Mouse (Mus musculus) neural tube, embryonic 15.5 days (tissue): ENCODE results near the gene P4hb. TPM values are rescaled to one million over a fixed set of nuclear protein-coding genes. Genes with fewer than 3 reads are reported as not detected.

Source experiments
- ATAC-seq: fragments of 200-750 bp; cut with Nextera tagmentation; 2 replicates; pipeline ENCODE4 v1.8.0; 2017; ENCODE audit warnings: mild to moderate bottlenecking, moderate TSS enrichment, moderate library complexity; ENCODE audit not compliant: low FRiP score
- H3K27ac ChIP-seq: fragments of 300-500 bp; sonication (generic); replicated peaks from 2 replicates; pipeline ENCODE4 v1.5.1; 2015; ENCODE audit warnings: mild to moderate bottlenecking, inconsistent platforms
- H3K27me3 ChIP-seq: fragments of 300-500 bp; sonication (generic); replicated peaks from 2 replicates; pipeline ENCODE4 v1.6.1; 2015; ENCODE audit warnings: inconsistent platforms
- H3K36me3 ChIP-seq: fragments of 300-500 bp; sonication (generic); 2 replicates; pipeline ENCODE4 v1.6.1; 2015; ENCODE audit warnings: inconsistent platforms
- H3K4me1 ChIP-seq: fragments of 300-500 bp; sonication (generic); 2 replicates; pipeline ENCODE4 v1.6.1; 2015; ENCODE audit warnings: inconsistent platforms
- H3K4me2 ChIP-seq: fragments of 300-500 bp; sonication (generic); 2 replicates; pipeline ENCODE4 v1.6.1; 2015; ENCODE audit warnings: inconsistent platforms, mild to moderate bottlenecking, moderate library complexity
- H3K4me3 ChIP-seq: fragments of 300-500 bp; sonication (generic); replicated peaks from 2 replicates; pipeline ENCODE4 v1.5.1; 2015; ENCODE audit warnings: mild to moderate bottlenecking, inconsistent platforms
- H3K9ac ChIP-seq: fragments of 300-500 bp; sonication (generic); replicated peaks from 2 replicates; pipeline ENCODE4 v1.6.1; 2015; ENCODE audit warnings: mild to moderate bottlenecking, inconsistent platforms
- H3K9me3 ChIP-seq: fragments of 300-500 bp; sonication (generic); replicated peaks from 2 replicates; pipeline ENCODE4 v1.6.1; 2016; ENCODE audit warnings: inconsistent platforms
- WGBS: fragments of 180-500 bp; shearing (Covaris S2); methylation state at CpG from one replicate; pipeline ENCODE4 v1.1.7; 2015; ENCODE audit warnings: mixed read lengths; 5-methylcytosine and 5-hydroxymethylcytosine counted together
- polyA plus RNA-seq: library from polyadenylated mRNA; unstranded; fragments of >200 nt; fragmentation: Nextera tagmentation; extraction: Ambion mirVana; gene quantifications from 2 replicates; pipeline ENCODE4 v1.2.1, GENCODE M21; 2015

P4hb gene
- polyA plus RNA-seq, 1 experiment from 2014 or later = 282 TPM

DNA sequence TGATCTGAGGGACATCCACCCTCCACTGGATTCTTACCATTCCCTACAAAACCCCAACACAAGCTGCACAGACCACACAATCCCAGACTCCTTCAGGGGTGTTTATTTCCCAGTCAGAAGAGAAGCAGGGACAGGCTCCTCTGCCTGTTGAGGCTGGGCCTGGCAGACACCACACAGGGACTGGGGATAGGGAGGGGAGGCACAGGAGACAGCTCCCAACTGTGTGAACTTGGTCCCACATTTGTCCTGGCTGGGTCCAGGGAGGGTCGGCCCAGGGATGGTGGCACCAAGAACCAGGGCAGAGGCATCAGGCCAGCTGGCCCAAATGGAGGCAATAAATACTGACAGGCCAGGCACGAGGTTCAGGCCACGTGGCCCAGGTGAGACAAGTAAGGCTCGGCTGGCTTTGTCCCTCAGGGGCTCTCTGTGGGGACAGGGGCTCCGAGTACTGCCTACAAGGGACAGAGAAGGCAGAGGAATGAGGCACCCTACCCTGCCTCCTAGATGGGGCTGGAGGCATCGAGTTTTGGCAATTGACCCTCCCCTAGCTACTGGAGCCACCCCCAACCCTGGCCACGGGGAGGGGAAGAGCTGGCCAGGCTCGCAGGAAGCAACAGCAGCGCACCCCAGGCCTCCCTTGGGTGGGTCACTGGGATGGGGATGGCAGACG is 5.1 kb upstream of the P4hb start:
- peaks cover 25% of the 10 kb centered on the region for H3K36me3 ChIP-seq
- peaks cover 41% of the 10 kb centered on the region for H3K4me1 ChIP-seq
- no peaks in the 10 kb centered on the region for H3K27me3 ChIP-seq
- H3K9me3 ChIP-seq = no peaks in the 10 kb centered on the region
- H3K4me2 ChIP-seq = no peak overlapping the region
- no peak overlapping the region for H3K4me3 ChIP-seq
- 84% methylated on average over 10 of the region's 10 CpGs for WGBS
- ATAC-seq = no peak
- H3K27ac ChIP-seq = no peak overlapping the region
- 0 out of 2 replicates have a peak overlapping the region, but pooled peaks have one; percentile 7 for H3K9ac ChIP-seq

DNA sequence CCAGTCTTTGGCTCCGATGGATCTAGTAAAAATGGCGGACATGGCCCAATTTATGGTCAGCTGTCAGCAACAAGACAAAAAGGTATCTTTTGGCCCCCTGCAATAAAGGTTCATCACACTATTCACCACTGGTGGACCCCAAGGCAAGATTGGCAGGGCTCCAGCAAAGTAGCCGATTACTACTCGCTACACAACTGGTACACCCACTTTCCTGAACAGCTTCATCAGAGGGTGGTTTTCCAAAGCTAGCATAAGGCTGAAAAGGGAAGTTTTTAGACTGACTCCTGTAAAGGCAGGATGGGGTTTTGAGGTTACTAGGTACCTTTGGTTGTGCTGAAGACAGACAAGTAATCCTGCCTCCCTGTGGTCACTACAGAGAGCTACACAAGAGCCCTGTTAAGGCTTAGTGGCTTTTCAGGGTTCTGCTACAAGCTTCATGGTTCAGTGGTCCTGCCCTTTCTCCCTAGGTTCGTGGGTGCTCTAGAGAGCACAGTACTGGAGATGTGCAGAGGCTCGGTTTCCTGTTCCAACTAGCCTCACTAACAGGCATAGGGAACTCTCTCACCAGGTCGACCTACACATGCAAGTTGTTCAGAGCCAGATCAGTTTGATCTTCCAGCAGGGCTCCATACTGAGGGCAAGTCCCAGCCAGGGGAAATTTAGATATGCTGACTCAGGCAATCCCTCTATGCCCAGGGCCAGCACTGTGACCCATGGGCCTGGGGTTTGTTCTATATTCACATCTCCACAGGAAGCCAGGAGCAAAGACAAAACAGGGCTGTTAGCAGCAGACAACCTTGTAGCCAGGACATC is 4.4 kb upstream of the P4hb start:
- peaks cover 25% of the 10 kb centered on the region for H3K36me3 ChIP-seq

DNA sequence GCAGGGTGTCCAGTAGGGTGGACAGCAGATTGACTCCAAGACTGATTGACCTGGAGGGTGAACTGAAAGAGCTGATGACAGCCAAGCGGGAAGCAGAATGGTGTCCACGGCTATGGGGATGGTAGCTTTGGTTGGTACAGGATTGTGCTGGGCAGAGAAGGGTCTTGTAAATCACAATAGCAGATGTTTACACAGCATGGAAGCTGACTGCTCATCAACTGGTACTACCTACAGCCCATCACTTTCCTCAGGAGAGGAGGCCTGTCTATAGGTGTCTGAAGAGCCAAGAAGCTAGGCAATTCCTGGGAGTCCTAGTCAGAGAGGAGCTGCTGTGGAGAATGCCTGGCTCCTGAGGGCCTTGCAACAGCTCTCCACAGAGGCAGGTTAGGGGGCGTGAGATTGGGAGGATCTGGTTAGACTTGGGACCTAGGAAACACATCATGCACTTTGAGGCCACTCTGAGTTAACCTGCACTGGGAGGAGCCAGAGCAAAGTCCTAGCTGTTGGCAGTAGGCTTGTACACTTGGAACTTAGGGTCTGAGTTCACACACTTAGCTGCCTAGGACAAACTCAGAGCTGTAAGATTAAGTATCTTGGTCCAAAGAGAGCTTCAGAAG is 3.4 kb upstream of the P4hb start:
- no peaks in the 10 kb centered on the region for H3K9me3 ChIP-seq
- H3K4me3 ChIP-seq = no peak overlapping the region
- ATAC-seq = no peak
- H3K4me2 ChIP-seq = no peak overlapping the region
- no peak overlapping the region for H3K27ac ChIP-seq
- no peaks in the 10 kb centered on the region for H3K27me3 ChIP-seq
- peaks cover 39% of the 10 kb centered on the region for H3K4me1 ChIP-seq
- 90% methylated on average over 3 of the region's 3 CpGs for WGBS
- no peak overlapping the region for H3K9ac ChIP-seq
- H3K36me3 ChIP-seq = peaks cover 25% of the 10 kb centered on the region

More for the DNA sequence above, 4.4 kb upstream of the P4hb start:
- Histone ChIP-seq H3K4me3 (no peak overlapping the region), H3K9ac (0 out of 2 replicates have a peak overlapping the region, but pooled peaks have one; percentile 7), H3K4me2 (no peak overlapping the region), H3K4me1 (peaks cover 41% of the 10 kb centered on the region), H3K27me3 (no peaks in the 10 kb centered on the region), H3K9me3 (no peaks in the 10 kb centered on the region), H3K27ac (peak overlapping the region; percentile 18; the same call in 1 of the 2 replicates)
- no peak for ATAC-seq
- 83% methylated on average over 7 of the region's 7 CpGs for WGBS

DNA sequence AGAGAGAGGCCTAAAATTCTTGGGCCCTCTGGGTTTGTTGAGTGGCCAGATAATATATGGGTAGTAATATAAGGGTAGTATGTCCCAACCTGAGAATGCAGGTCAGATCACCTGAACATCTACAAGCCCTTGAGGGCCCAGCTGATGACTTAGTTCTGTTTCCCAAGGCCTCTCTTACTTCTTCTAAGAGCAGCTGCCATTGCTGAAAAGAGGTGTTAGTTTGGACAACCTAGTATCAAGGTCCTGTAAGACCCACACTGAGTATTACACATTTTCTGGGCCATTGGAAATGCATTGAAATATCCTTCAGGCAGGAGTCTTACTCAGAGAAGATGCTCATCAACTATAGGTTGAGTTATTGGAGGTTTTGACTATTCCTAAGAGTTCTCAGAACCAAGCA is 2.9 kb upstream of the P4hb start:
- Histone ChIP-seq H3K27me3 (no peaks in the 10 kb centered on the region), H3K36me3 (peaks cover 31% of the 10 kb centered on the region), H3K4me1 (peaks cover 44% of the 10 kb centered on the region), H3K9me3 (no peaks in the 10 kb centered on the region), H3K27ac (no peak overlapping the region), H3K4me3 (no peak overlapping the region), H3K4me2 (no peak overlapping the region), H3K9ac (no peak overlapping the region)
- ATAC-seq = no peak

DNA sequence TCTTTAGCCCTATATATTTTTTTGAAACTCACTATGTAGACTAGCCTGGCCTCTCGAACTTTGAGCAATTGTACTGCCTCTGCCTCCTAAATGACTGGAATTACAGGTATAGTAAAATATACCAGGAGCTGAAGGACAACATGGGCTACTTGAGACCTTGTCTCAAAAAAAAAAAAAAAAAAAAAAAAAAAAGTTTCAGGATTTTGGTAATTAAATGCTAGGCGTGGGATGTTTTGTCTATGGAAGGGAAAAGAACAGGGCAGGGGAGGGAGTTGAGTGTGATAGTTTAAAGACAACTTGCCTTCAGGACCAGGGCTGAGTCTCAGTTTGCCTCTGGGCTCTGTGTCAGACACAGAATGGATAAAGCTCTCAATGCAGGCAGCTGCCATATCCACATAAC is 2.0 kb upstream of the P4hb start:
- H3K9ac ChIP-seq = no peak overlapping the region
- 81% methylated on average over 2 of the region's 2 CpGs for WGBS
- peaks cover 38% of the 10 kb centered on the region for H3K4me1 ChIP-seq
- no peak for ATAC-seq
- H3K27ac ChIP-seq = no peak overlapping the region
- peaks cover 39% of the 10 kb centered on the region for H3K36me3 ChIP-seq
- H3K4me2 ChIP-seq = no peak overlapping the region
- H3K27me3 ChIP-seq = no peaks in the 10 kb centered on the region
- no peaks in the 10 kb centered on the region for H3K9me3 ChIP-seq
- no peak overlapping the region for H3K4me3 ChIP-seq

DNA sequence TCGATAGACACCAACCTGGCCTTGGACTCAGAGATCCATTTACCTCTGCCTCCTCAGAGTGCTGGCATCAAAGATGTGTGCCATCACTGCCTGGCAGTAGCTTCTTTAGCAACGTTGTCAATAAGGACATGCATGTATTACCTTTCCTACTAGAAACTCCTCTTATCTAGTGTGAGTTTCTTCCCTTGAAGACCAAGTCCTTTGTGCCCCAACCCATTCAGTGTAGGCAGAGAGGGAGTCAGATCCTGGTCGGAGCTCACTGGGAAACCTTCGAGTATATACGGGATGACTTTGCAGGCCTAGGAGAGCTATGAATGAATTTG is 1.2 kb upstream of the P4hb start:
- ATAC-seq = no peak
- Histone ChIP-seq H3K9me3 (no peaks in the 10 kb centered on the region), H3K4me3 (peak overlapping the region; percentile 83), H3K4me1 (peaks cover 30% of the 10 kb centered on the region), H3K9ac (peak overlapping the region; percentile 74), H3K36me3 (peaks cover 41% of the 10 kb centered on the region), H3K4me2 (peak overlapping the region; percentile 88), H3K27ac (no peak overlapping the region; the same call in 1 of the 2 replicates), H3K27me3 (no peaks in the 10 kb centered on the region)
- 45% methylated on average over 5 of the region's 5 CpGs for WGBS

DNA sequence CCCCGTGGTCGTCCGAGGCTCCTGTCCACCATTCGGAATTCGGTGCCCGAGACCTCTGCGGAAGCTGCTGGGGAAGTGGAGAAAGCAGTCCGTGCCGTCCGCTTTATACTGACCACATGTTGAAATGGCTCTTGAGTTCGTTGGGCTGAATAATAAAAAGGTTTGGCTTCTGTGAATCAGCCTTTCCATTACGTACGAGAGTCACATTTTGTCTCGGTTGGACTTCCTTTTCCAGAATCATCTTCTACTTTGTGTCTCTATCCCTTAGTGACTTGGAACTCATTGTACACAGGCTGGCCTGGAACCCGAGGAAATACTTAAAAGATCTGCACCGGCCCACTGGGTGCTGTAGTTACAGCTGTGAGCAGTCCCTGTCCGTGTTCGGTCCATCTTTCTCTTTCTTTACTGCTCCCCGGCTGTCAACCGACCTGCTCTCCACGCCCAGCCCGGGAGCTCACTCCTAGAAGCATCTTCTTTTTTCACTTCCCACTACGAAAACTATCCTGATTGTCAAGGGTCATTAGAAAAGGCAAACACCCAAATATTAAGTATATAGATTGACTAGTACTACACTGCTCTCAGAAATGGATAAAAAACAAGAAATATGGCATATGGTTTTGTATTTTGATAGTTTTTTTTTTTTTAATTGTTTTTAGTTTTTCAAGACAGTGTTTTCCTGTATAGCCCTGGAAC is 678 bp upstream of the P4hb start:
- peaks cover 37% of the 10 kb centered on the region for H3K36me3 ChIP-seq
- H3K9ac ChIP-seq = peak overlapping the region; percentile 74
- H3K9me3 ChIP-seq = no peaks in the 10 kb centered on the region
- peak overlapping the region; percentile 83 for H3K4me3 ChIP-seq
- ATAC-seq = peak; percentile 9
- H3K27ac ChIP-seq = peak overlapping the region; percentile 91
- no peaks in the 10 kb centered on the region for H3K27me3 ChIP-seq
- peak overlapping the region; percentile 88 for H3K4me2 ChIP-seq
- WGBS = under 1% methylated on average over 23 of the region's 23 CpGs
- peaks cover 25% of the 10 kb centered on the region for H3K4me1 ChIP-seq

DNA sequence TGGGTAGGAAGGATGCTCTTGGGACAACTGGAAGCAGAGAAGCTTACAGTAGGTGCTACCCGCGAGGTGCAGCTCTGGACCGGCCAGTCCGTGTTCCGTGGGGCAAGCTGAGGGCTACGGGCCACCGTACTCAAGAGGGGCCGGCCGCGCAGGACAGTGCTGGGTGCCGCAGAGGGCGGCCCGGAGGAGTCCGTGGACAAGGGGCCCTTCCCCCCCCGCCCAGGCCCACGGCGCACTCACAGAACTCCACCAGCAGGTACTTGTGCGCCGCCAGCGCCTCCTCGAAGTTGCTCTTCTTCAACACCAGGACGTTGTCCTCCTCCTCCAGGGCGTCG is 669 bp downstream of the P4hb start:
- peak overlapping the region; percentile 91 for H3K27ac ChIP-seq
- ATAC-seq = peak; percentile 37; the same call in 1 of the 2 replicates
- no peaks in the 10 kb centered on the region for H3K27me3 ChIP-seq
- H3K4me1 ChIP-seq = peaks cover 28% of the 10 kb centered on the region
- H3K9ac ChIP-seq = peak overlapping the region; percentile 82
- H3K4me2 ChIP-seq = peak overlapping the region; percentile 82
- under 1% methylated on average over 20 of the region's 24 CpGs for WGBS
- H3K4me3 ChIP-seq = peak overlapping the region; percentile 83
- H3K36me3 ChIP-seq = peaks cover 37% of the 10 kb centered on the region
- H3K9me3 ChIP-seq = no peaks in the 10 kb centered on the region

DNA sequence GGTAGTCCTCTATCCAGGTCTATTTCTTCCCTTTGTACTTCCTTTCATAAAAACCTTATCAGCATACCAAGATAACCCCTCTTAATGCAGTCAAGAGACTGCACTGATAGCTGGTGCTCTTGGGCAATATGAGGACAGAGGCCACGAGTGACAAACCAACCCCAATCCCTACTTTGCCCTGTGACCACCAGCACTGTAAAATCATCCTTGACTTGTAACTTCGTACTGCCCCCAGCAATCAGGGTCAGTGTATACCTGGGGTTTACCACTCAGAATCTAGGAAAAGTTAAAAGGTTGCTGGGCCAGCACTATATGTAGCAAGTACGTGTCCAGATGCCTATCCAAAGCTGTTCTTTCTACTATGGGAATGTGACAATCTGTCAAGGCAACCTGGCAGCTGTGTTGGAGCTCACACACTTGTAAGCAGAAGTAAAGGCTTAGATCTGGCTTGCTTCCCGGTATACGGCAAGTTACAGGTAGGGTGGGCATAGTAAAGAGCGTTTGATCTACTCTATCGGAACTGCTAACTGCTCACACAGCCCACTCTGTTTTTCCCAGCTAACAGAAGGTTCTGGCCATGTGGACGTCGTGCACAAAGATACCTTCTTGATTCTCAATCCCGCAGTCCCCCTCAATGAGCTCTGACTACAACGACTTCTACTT is 1.2 kb downstream of the P4hb start:
- Histone ChIP-seq H3K27me3 (no peaks in the 10 kb centered on the region), H3K27ac (peak overlapping the region; percentile 91), H3K9ac (peak overlapping the region; percentile 82), H3K36me3 (peaks cover 39% of the 10 kb centered on the region), H3K4me3 (peak overlapping the region; percentile 83), H3K4me1 (peaks cover 28% of the 10 kb centered on the region), H3K4me2 (peak overlapping the region; percentile 82), H3K9me3 (no peaks in the 10 kb centered on the region)
- no peak for ATAC-seq
- 14% methylated on average over 11 of the region's 11 CpGs for WGBS

DNA sequence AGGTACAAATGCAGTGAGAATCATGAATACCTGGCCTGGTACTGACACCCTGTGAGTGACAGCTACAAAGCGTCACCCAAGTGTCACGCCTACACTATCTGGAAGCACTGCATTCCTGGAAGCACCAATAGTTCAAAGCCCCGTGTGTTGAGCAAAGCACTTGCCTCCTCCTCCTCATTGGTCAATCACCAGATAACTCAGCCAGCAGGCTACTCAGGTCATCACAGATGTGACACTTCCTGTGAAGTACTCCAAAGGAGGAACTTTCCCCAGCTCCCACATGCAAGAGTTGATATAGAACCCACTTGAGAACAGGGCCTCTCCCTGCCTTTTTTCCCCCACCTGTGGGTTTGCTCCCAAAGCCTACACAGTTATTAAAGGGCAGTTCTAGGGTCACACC is 1.9 kb downstream of the P4hb start:
- Histone ChIP-seq H3K9me3 (no peaks in the 10 kb centered on the region), H3K27me3 (no peaks in the 10 kb centered on the region), H3K27ac (no peak overlapping the region), H3K36me3 (peaks cover 45% of the 10 kb centered on the region), H3K9ac (peak overlapping the region; percentile 82), H3K4me1 (peaks cover 28% of the 10 kb centered on the region), H3K4me3 (peak overlapping the region; percentile 83; the same call in 1 of the 2 replicates), H3K4me2 (peak overlapping the region; percentile 82)
- ATAC-seq = no peak
- WGBS = 88% methylated on average over 3 of the region's 3 CpGs

DNA sequence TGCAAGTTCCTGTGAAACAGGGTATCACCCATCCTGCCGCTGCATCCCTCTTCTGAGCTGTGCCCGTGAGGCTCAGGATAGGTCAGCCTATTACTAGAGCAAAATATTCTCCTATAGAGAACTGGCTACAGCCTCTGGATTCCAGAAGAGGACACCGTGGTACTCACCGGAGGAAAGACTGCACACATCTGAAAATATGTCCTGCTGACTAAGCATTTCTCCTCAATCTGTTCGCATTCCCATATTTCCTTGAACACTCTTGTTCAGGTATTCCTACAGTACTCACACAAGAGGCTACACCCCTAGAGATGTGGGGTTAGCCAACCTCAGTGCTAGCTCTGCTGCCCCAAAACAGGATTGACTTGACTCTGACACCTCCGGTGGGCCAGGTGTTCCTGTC is 4.7 kb downstream of the P4hb start:
- H3K27ac ChIP-seq = no peak overlapping the region
- 91% methylated on average over 6 of the region's 6 CpGs for WGBS
- H3K4me2 ChIP-seq = no peak overlapping the region
- ATAC-seq = no peak
- H3K9me3 ChIP-seq = no peaks in the 10 kb centered on the region
- peaks cover 16% of the 10 kb centered on the region for H3K4me1 ChIP-seq
- no peaks in the 10 kb centered on the region for H3K27me3 ChIP-seq
- no peak overlapping the region for H3K9ac ChIP-seq
- peaks cover 73% of the 10 kb centered on the region for H3K36me3 ChIP-seq
- H3K4me3 ChIP-seq = no peak overlapping the region
